Mouse (Mus musculus) G1E (cell line): ENCODE measurements around the gene Grrp1.

Experiments
- CTCF ChIP-seq: IDR thresholded peaks from 2 replicates; pipeline ENCODE4 v1.5.1; 2012; ENCODE audit warnings: low read depth, low read length, inconsistent platforms, mixed read lengths
- GATA1 ChIP-seq: IDR thresholded peaks from 2 replicates; pipeline ENCODE4 v1.6.1; 2012; ENCODE audit warnings: borderline replicate concordance, low read length, inconsistent platforms, mixed read lengths
- TAL1 ChIP-seq: conservative IDR thresholded peaks from 2 replicates; pipeline ENCODE4 v1.6.1; 2012; ENCODE audit warnings: low read depth, low read length, inconsistent platforms, mixed read lengths

GRCm38 (mm10) chr4:134288397-134289256 is 34.7 kb upstream of the Grrp1 start:
- no peak for TF ChIP-seq CTCF
- TF ChIP-seq GATA1: no peak
- TF ChIP-seq TAL1: no peak
